Mouse (Mus musculus) splenic B cell, adult 2 months (primary cell): ENCODE measurements around the gene Maco1.

Source experiments
- DNase-seq: peaks from one replicate; pipeline ENCODE4 v3.0.0-alpha.2; 2011; ENCODE audit warnings: low read depth, low spot score
- H3K27me3 ChIP-seq: 2 replicates; pipeline ENCODE4 v1.6.1; 2012; ENCODE audit warnings: mild to moderate bottlenecking, low read length, moderate library complexity, mixed read lengths; ENCODE audit not compliant: control insufficient read depth, poor library complexity, insufficient read depth, severe bottlenecking
- H3K36me3 ChIP-seq: 2 replicates; pipeline ENCODE4 v1.6.1; 2012; ENCODE audit warnings: mild to moderate bottlenecking, low read length, moderate library complexity, mixed read lengths; ENCODE audit not compliant: control insufficient read depth, poor library complexity, insufficient read depth, severe bottlenecking

Maco1 gene

GRCm38 (mm10) chr4:134853259-134853636, at the start of gene Maco1:
TSS of gene Maco1 (minus strand) at chr4:134853345.
- H3K36me3 ChIP-seq, result no peaks in the 10 kb centered on the region
- DNase-seq, result peak; percentile 99
- H3K27me3 ChIP-seq, result no peaks in the 10 kb centered on the region

GRCm38 (mm10) chr4:134901126-134901525, 48.0 kb upstream of the Maco1 start:
- Histone ChIP-seq H3K27me3 (no peaks in the 10 kb centered on the region), H3K36me3 (peaks cover 37% of the 10 kb centered on the region)
- DNase-seq, result no peak

GRCm38 (mm10) chr4:134897256-134897655, 44.1 kb upstream of the Maco1 start:
- H3K27me3 ChIP-seq, result no peaks in the 10 kb centered on the region
- H3K36me3 ChIP-seq, result peaks cover 24% of the 10 kb centered on the region
- no peak for DNase-seq

DNA sequence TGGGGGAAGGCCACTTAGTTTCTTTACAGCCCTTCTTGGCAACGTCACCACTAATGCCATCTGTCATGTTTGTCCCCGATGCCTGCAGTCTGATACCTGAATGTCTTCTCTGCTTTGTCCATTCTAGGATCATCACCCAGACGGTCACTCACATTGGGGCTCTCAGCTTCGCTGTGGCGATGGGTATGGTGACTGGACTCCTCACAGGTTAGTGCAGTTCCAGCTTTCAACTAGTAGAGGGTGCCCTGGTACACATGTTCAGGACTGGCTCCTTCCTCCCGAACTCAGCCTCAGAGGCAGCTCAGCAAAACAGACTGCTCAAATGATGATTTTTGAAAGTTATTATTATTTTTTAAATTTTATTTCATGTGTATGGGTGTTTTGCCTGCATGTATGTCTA, 39.0 kb upstream of the Maco1 start:
- Histone ChIP-seq H3K27me3 (no peaks in the 10 kb centered on the region), H3K36me3 (peaks cover 8% of the 10 kb centered on the region)
- DNase-seq, result no peak

- H3K36me3 ChIP-seq, result no peaks in the 10 kb centered on the region
- DNase-seq, result no peak
- no peaks in the 10 kb centered on the region for H3K27me3 ChIP-seq
These were observed 31.2 kb upstream of the Maco1 start for GRCm38 (mm10) chr4:134884364-134884763.

DNA sequence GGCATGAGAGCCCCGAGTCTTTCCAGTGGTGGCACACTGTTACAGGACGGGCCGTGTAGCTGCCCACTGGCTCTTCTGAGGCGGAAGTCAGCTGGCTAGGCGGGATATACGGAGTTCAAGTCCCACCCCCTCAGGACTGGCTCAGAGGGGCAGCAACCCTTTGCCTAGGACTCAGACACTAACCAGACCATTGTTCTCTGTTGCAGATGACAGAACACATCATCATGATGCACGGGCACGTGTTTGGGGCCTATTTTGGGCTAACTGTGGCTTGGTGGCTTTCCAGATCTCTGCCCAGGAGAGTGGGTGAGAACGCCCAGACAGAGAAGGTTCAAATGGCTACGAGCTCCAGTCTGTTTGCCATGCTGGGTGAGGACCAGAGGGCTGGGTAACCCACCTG, 30.7 kb upstream of the Maco1 start:
- no peaks in the 10 kb centered on the region for H3K27me3 ChIP-seq
- DNase-seq, result peak; percentile 50
- no peaks in the 10 kb centered on the region for H3K36me3 ChIP-seq

DNA sequence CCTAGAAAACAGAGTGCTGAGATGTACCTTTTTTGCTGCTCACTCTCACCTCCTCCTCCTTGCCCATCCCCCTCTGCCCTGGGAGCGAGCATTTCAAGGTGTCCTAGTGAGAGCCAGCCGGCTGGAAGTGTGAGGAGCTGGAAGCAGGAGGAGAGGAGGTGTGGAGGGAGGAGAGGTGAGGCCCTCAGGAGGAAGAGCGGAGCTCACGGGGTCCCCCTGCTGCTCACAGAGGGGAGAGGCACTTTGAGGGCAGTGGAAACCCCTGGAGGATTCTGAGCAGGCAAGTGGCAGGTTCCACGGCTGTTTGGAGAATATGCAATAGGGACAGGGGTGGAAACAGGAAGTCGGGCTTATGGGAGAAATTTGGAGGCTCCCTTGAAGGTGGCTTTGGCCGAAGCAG, 30.1 kb upstream of the Maco1 start:
- no peaks in the 10 kb centered on the region for H3K36me3 ChIP-seq
- no peaks in the 10 kb centered on the region for H3K27me3 ChIP-seq
- DNase-seq, result peak; percentile 70

GRCm38 (mm10) chr4:134880041-134880440, 26.9 kb upstream of the Maco1 start:
- Histone ChIP-seq H3K27me3 (no peaks in the 10 kb centered on the region), H3K36me3 (no peaks in the 10 kb centered on the region)
- peak; percentile 49 for DNase-seq

- Histone ChIP-seq H3K36me3 (no peaks in the 10 kb centered on the region), H3K27me3 (no peaks in the 10 kb centered on the region)
- peak; percentile 82 for DNase-seq
These were observed 26.4 kb upstream of the Maco1 start for GRCm38 (mm10) chr4:134879410-134879981.

DNA sequence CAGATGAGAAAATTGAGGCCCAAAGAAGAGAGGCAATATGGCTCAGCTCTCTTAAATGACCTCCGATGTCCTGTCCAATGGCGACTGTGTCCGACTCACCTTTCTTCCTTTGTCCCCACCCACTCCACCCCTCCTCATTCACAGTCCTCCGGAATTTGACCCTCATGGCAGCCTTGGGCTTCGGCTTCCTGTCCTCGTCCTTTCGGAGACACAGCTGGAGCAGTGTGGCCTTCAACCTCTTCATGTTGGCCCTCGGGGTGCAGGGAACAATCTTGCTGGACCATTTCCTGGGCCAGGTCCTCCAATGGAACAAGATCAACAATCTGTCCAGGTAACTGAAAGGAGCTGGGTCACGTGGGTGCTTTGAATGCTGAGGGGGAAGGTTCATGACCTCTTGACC, 23.0 kb upstream of the Maco1 start:
- DNase-seq, result no peak
- H3K36me3 ChIP-seq, result no peaks in the 10 kb centered on the region
- H3K27me3 ChIP-seq, result no peaks in the 10 kb centered on the region

GRCm38 (mm10) chr4:134871950-134872349, 18.8 kb upstream of the Maco1 start:
- no peak for DNase-seq
- Histone ChIP-seq H3K27me3 (peaks cover 2% of the 10 kb centered on the region; the same call in 1 of the 2 replicates), H3K36me3 (no peaks in the 10 kb centered on the region)

DNA sequence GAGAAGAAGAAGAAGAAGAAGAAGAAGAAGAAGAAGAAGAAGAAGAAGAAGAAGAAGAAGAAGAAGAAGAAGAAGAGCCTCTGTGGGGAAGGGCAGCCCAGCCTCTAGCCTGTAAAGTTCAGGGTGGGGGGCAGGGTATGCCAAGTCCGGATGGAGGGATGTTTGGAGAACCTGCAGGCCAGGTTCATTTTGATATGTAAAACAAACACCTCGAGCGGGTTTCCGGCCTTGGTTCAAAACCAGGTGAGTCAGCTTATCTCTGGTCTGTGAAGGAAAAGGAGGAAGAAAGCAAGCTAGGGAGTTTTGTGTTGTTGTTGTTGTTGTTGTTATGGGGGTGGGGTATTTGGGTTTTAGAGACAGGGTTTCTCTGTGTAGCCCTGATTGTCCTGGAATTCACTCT, 18.3 kb upstream of the Maco1 start:
- no peak for DNase-seq
- Histone ChIP-seq H3K27me3 (peaks cover 2% of the 10 kb centered on the region; the same call in 1 of the 2 replicates), H3K36me3 (no peaks in the 10 kb centered on the region)

DNA sequence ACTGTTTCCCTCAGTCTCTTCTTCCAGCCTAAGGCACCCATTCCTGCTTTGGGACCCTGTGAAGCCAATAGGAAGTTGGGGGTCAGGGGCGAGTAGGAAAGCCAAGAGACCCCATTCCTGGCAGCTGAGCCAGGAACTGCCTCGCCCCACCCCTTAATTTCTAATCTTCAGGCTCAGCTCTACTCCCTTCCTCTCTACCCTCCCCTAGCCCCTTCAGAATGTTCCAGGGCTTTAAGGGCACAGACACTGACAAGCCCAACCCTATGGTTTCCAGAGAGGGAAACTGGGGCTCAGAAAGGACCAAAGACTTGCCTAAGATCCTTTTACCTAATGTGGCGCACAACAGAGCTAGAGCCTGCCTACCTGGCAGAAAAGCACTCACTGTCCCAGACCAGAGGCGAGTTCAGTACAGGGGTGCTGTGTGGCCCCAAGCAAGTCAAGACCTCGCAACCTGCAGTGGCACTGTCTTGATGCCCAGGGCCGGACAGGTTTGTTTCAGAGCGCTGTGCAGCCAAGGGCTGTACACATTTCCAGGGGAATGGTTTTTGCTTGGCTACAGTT, 16.8 kb upstream of the Maco1 start:
- Histone ChIP-seq H3K27me3 (peaks cover 2% of the 10 kb centered on the region; the same call in 1 of the 2 replicates), H3K36me3 (no peaks in the 10 kb centered on the region)
- DNase-seq, result no peak

DNA sequence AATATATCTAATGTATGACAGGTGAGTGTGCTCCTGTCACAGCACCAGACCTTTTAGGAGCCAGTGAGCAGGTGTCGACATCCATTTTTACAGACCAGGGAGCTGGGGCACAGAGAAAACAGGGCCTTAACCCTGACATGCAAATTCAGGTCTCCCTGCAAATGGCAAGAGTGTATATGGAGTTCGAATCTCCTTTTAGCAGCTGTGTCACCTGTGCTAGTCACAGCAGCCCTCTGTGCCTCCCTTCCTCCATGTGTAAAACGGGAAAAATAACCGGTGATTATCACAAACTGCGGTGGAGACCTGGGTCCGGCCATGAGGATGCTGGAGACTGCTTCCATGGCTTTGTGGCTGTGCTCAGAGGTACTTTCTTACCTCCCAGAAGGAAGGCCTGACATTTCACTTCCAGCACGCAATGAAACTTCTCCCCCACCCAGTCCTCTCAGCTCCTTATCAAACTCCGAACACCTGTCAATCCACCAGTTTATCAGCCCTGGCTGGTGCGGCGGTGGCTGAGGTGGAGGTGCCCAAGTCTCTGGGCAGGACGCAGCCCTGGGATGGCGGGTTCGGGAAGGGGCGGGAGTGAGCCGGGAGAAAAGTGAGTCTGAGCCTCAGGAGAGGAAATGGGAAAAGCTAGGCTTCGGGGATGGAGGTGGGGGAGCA, 16.1 kb upstream of the Maco1 start:
- H3K36me3 ChIP-seq, result no peaks in the 10 kb centered on the region
- no peak for DNase-seq
- H3K27me3 ChIP-seq, result peaks cover 2% of the 10 kb centered on the region; the same call in 1 of the 2 replicates

DNA sequence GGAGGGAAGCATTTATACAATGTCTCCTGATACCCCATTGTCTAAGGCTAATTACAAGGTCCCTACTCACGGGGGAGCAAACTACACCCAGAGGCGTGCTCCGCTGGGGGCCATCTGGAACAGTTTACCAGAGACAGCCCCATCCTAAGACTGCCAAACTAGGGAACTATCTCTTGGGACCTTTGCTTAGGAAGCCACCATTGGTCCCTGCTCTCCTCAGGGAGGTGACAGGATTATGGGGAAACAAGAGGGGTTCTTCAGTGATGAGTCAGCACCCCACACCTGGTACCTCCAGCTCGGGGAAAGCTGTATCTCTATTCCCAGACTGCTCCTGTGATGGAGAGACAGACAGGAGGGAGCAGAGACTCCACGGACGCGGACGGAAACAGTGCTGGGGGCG, 15.3 kb upstream of the Maco1 start:
- no peak for DNase-seq
- H3K27me3 ChIP-seq, result peaks cover 2% of the 10 kb centered on the region; the same call in 1 of the 2 replicates
- H3K36me3 ChIP-seq, result no peaks in the 10 kb centered on the region
